Mouse (Mus musculus) R1 (cell line): ENCODE measurements around the gene Rbfox2.

ENCODE experiments used
- DNase-seq: peaks from one replicate; pipeline ENCODE4 v3.0.0-alpha.2; 2018; ENCODE audit warnings: low read depth, low spot score

Rbfox2 gene

DNA sequence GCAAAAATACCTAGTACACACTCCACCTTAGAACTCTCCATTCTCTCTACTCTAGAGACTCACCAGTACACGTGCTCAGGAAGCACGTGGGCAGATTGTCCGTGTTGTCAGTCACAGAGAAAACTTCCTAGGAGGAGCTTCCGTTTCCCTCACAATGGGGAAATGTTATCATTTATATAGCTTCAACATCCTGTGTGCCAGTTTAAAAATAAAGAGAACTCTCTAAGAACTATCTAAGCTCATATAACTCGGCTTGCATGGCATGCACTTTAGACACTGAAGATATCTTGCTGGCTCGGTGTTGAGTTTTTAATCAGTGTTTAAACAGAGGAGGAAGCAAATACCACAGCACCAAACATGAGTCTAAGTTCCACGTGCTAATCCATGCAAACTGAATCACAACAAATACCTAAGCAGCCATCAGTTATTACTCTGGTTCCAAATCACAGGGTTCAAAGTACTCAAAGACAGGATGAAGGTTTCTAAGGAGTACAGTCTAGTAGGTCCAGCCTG, 70.7 kb downstream of the Rbfox2 start:
- DNase-seq, result no peak

DNA sequence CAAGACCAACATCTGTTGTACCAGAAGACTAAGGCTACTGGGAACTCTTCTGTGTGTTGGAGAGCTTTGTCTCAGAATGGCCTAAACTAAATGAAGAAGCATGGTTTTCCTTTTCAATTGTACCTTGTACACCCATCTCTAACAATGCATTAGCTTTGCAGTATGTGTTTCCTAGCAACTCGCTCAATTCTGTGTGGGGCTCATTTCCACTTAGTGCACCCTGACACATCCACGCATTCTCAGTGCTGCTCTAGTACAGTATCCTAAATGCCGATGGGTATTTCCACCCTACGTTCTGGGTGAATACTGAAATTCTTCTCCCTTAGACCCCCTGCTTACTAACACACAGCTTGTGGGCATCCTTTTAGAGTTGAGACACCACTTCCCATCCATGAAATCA, 71.3 kb downstream of the Rbfox2 start:
- DNase-seq, result no peak

DNA sequence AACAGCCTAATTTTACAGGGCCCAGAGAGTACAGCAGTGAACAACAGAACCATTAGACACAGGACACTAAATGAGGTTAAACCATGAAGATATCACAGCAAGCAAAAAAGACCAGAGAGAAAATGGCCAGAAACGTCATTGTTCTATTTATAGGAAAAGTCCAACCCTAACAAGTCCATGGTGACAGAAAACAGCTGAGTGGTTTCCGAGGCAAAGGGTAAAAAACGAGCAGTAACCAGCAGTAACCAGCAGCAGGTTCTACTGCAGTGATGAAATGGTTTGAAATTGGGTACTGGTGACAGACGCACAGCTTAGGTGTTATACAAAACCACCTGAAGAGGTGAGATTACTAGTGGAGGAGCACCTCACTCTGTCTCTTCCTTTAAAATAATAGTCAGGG, 72.5 kb downstream of the Rbfox2 start:
- DNase-seq, result no peak

DNA sequence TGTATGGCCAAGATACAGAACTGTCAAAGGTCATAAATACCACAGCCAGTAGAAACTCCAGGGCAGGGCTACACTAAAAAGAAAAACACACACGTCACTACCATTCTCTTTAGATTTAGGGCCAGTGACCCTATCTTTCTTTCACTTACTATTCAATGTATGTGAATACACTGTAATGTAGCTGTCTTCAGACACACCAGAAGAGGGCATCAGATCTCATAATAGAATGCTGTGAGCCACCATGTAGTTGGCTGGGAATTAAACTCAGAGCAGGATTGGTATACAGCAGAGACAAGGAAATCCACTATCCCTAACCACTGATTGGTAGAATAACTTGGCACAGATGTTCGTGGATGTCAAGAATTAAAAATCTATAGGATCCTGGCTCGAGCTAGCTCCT, 76.7 kb downstream of the Rbfox2 start:
- DNase-seq, result no peak

DNA sequence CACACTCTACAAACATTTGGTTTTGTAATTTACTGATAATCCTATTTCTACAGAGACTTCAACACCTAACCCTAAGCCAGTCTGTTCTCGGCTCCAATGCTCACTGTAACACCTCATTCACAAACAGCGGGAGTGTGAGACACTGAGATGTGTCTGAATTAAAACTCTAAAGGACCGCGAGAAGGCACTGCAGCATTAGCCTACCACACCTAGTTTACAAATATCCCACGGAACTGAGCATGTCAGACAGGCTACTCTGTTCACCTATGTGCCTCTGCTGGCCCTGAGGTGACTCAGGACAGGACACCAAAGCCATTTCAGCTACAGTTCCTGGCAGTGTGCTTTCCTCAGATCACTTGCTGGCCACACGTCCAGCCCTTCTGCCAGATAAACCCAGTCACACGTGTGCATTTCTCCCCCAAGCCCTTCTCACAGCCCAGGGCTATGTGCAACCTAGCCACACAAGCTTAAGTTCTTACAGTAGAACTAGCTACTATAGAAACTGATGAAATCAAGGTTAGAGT, 79.9 kb downstream of the Rbfox2 start:
- DNase-seq, result peak; percentile 38

DNA sequence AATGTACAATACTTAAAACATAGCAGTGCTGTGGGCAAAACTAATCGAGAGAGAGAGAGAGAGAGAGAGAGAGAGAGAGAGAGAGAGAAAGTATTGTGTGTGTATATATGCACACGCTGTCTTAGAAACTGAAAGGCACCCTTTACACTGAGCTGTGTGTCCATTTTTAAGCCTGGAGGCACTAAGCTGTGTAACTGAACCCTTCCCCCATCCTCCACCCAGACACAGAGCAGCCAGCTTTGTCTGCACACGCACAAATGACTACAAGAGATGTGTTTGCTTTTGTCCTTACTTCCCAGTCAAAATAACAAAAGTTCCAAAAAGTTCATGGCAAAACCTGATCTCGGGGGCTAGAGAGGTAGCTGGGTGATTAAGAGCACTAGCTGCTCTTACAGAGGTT, 80.9 kb downstream of the Rbfox2 start:
- no peak for DNase-seq

DNA sequence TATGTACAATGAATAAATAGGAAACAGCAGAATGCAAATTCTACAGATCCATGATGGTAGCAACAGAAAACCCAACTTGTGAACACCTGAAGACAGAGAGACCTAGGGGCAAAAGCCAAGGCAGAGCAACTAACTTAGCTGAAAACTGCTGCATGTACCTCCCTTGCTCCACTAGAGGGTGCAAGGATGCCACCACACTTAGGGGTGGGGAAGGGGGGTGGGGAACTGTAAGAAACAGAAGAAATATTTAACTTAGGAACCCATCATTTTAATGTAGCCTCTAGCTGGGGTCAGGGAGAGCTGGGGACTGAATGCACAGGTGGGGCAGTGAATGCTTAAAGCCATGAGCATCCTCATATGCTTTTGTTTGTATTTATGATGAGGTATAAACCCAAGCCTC, 81.5 kb downstream of the Rbfox2 start:
- DNase-seq, result peak; percentile 76

DNA sequence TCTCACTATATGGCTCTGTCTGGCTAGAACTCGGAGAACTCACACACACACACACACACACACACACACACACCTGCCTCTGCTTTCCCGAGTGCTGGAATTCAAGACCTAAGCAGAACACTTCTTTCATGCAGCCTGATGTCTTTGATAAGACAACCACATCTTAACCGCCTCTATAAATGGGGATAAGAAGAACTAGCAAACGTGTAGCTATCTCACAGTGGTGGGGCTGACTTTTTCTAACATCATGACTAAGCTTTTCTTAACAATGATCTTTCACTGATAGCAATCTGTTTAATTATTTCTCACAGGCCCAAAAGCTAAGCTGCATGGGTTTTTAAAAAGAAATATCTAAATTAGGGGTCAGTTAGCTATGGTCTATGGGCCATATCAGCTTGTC, 86.0 kb downstream of the Rbfox2 start:
- no peak for DNase-seq

DNA sequence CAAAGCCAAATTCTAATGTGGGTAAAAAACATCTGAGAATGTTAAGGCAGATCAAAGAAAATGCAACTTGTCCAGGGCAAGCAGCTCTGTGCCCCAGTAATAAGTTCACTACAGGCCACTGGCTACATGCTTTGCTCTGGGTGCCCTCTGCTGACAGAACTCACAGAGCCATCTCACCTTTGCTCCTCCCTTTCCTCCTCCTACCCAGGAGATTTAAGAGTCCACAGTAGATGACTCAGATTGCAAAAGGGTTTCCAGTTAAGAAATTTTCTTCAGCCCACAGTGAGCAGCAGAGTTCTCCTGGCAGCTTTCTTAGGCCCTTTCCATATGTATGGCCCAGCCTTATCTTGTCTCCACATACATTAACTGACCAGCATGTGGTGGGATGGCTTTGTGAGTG, 86.7 kb downstream of the Rbfox2 start:
- DNase-seq, result peak; percentile 45

DNA sequence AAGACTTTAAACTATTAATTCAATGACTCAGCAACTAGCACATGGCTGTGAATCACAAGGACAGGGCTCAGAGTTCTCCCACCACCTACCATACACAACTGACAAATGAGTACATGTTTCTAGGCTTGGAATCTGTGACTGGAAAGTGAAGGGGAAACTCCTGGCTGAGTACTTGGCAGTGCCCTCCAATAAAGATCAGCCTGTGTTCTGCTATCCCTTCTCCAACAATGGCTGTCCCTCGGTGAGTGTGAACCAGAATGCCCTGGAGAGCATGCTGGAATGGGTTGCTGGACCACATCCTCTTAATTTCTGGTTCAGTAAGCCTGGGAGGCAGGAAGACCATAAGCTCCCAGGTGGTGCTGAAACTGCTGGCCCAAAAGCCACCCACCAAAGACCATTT, 87.2 kb downstream of the Rbfox2 start:
- DNase-seq, result no peak

DNA sequence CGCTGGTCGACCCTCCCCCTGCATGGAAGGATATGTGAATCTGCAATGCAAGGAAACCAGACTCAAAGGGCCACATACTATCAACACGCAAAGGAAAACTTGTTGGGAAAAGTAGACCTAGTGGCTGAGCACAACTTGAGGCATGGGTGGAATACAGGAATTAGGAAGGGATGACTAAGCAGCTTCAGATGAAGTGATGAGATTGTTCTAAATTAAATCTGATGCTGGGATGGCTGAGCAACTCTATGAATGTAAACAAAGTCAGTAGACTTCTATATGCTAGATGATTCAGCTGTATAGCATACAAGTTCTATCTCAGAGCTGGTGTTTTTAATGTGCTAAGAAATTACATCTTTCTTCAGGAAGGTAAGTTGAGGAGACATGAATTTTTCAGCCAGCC, 88.8 kb downstream of the Rbfox2 start:
- DNase-seq, result no peak

DNA sequence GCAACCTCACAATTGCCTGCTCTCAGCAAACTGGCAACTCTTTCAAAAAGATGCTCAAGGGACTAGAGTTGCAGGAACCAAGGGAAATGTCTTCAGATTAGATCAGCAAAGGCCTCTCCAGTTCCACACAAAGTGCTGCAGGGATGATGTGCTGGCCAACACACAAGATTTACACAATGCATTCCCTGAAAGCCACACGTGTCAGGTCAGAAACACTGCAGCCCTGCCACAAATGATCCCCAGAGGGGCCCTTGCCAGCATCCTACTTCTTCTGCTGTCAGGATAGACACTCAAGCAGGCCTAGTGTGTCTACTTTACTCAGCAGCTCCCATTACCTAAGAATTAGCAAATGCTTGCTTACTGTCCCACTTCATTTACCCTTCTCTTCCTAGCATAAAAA, 89.3 kb downstream of the Rbfox2 start:
- DNase-seq, result no peak

DNA sequence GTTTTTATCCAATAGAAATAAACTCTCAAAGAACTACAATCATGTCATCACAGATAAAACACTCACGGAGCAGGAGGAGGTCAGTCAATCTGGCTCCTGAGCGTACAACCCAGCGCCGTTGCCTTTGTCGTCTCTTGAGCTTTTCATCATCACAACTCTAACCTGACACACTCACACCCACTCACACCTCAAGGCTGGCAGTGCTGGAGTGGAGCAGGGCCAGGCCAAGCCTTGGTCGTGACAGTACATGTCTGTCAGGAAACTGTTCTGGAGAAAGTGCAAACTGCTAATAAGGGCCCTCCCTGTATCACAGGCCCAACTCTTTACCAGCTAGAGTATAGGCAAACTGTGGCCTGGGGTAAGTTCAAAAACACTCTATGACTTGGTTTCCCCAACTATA, 90.1 kb downstream of the Rbfox2 start:
- DNase-seq, result no peak

DNA sequence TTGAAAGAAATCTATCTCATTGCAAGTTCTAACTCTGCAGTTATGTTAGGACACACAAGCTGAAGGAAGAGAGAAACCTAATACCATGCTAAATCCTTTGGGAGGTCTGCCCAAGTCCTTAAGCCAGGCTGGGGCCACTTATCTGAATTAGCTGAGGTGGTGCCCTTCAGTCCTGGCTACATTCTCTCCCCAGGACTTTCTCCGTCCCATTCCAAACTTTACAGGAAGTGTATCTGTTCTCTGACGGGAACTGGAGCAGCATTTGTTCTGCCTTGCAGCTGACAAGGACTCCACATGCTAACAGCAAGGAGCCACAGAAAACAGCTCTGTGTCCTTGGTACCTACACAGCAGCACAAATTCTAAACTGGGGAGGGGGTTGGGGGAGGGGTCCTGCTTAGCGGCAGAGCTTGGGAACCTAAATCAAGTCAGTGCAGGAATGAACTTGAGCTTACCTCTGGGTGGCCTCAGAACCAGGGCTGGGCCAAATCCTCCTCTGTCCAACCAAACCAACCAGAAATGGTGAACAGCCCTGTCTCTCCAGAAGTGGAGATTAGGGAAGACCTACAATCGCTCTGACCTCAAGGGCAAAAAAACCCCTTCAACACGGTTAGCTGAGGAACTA, 91.5 kb downstream of the Rbfox2 start:
- peak; percentile 72 for DNase-seq

DNA sequence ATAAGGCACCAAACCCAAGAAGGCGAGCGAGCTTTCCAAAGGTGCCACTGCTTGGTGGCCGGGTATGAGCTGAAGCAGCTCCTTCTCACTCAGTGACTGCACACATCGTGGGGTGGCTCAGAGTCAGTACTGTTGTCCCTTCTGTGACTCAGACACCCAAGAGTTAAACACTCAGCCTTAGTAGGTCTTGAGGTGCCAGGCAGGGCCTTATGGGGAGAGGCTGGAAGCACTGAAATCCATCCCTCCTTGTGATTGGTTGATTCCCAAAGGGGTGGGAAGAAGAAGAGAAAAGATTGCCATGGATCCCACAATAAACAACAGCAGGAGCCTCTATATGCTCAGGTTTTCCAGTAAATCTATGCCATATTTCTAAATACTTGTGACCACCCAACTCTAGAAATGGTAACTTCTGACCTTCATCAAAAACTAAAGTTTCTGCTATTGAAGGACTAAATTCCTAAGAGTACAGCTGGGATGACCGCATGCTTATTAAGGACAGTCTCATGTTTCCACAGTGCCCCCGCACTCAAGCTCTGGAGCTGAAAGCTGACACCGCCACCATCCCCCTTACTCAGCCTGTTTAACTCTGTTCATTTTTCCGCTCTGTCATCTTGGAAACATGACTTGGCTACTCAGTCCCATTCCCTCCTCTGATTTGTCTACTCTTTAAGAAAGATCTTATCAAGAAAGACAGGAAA, 92.2 kb downstream of the Rbfox2 start:
- DNase-seq, result peak; percentile 74

DNA sequence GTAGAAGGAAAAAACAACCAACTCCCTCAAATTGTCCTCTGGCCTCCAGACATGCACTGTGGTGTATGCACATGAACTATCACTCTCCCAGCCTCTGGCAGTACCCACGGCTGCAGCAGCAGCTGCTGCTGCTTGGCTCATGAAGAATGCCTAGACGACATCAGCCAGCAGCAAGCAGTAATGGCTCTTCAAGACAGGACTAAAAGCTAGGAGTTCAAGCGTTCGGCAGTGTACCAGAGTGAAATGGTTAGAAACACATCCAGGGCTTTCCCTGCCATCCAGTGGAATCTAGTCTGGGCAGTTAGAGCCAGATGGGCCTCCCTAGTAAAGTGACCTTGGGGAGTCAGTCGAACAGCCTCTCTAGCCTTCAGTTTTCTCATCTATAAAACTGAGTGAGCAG, 93.0 kb downstream of the Rbfox2 start:
- DNase-seq, result no peak

DNA sequence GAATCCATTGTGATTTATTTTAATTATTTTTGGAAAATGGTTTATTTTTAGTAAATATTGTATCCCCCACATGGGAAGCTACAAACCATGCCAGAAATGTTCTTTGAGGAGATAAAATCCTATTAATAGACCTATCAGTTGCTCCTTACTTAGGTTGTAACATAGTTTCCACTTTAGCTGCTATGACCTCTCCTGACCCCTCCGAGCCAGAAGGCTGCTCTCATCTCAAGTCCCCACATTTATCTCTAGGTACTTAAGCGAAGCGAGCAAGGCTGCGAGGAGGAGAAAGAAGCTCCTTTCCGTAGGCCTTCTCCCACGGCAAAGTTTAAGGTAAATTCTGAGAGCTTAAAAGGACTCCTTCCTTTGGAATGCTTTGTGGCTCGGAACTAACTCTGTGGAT, 94.0 kb downstream of the Rbfox2 start:
- no peak for DNase-seq

DNA sequence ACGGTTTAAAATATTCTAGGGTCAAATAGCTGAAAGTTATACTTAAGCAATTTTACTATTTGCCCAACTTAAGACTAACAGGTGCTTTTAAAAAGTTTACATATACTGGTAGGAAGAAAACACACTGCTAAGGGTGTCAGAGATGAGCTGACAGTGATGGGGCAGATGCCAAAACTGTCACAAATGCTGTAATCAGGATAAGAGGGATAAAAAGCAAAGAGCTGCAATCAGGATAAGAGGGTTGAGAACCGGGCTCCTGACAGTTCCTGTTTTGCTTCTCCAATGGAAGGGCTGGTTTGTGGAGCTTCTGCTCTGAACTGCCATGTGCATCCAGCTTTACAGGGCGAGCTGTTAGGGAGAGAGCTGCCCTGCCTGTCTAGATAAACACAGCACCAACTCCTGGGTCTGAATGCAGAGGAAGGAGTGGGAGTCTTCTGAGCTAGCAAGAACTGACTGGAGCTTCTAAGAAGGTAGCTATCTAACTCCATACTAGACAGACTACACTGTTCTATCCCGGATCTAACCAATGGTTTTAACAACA, 94.5 kb downstream of the Rbfox2 start:
- DNase-seq, result no peak

DNA sequence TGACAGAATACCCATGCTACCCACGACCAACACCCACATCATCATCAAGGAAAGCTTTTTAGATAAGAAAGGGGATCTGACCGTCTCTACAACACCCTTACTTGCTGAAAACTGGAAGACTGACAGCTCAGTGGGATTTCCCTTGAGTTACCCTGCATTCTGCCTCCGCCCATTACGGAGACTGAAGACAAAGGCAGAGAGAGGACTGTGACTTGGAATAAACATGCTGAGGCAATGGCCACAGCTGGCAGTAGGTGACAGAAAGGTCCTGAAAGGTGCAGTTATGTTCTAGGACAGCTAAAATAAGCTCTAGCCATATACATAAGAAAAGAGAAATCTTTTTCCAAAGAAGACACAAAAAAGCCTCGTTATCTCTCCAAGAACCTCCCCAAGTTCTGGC, 99.8 kb downstream of the Rbfox2 start:
- DNase-seq, result peak; percentile 34

DNA sequence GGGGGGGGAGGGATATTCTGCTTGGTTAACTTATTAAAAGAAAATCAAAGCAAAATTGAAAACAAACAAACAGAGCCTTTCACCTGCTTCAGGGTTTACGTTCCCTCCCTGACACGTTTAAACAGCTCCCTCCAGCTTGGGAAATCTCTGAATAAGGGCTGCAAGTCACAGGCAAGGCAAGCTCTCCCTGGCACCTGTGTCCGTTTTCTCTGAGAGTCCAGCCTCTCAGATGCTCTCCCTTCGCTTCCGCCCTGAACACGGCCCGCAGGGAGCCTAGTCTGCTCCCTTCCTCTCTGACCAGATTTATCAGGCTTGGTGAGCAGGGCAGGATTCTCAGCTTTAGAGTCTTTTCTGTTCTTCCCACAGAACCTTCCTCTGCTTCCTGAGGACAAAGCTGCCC, 101.9 kb downstream of the Rbfox2 start:
- DNase-seq, result no peak

DNA sequence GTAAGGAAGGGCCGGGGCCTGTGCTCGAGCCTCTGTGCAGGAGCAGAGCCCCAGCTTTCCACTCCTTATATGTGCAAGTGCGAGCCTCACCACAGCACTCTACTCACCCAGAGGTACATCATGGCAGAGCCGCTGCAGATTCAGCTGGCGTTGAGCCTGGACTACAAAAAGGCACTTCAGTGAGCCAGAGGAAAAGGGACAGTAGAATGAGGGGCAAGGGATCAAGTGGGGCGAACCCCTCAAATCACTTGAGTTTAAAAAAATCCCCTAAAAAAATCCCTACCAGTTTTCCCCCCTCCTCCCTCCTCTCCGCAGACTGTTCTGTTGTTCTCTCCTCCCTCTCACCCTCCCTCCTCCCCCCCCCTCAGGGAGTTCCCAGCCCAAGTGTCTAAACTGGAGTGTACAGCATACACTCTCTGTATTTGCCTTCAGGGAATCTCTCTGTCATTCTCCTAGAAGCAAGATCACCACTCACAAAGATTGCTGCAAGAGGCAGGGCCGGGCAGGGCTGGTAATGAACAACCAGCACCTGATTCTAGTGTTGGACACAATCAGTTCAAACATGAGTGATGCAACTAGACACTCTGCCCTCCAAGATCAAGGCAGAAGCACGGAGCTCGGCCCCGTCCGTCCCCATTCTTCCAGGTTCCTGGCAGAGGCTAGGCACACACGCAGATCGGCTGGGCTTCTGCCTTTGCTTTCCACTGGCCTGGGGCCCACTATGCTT, 103.4 kb downstream of the Rbfox2 start:
- peak; percentile 47 for DNase-seq

DNA sequence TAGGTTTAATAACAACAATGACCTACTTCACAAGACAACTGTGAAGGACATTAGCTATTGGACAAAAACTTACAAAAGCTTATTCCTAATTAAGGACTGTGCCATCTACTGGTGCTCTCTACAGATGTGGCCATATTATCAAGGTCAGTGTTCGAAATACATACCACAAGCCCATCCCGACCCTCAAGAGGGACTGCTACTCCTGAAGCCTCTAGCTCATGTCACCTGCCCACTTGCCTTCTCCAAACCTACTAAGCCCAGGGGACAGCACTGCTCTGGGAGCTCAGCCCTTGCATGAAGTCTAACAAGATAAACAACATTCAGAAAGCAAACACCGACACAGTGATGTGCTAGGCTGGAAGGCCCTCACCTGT, 103.9 kb downstream of the Rbfox2 start:
- DNase-seq, result no peak
